Mouse (Mus musculus) megakaryocyte, embryonic 14.5 days (primary cell): ENCODE results near the gene Maml2. TPM values are rescaled to one million over a fixed set of nuclear protein-coding genes. Genes with fewer than 3 reads are reported as not detected.

Experiments used
- H3K27me3 ChIP-seq: replicated peaks from 2 replicates; pipeline ENCODE3; 2012; ENCODE audit warnings: inconsistent platforms
- H3K36me3 ChIP-seq: replicated peaks from 2 replicates; pipeline ENCODE3; 2012; ENCODE audit warnings: low read length, inconsistent platforms, mixed read lengths
- H3K4me1 ChIP-seq: 2 replicates; pipeline ENCODE4 v1.6.1; 2012; ENCODE audit warnings: inconsistent platforms
- H3K4me3 ChIP-seq: replicated peaks from 2 replicates; pipeline ENCODE3; 2012; ENCODE audit warnings: moderate library complexity, mild to moderate bottlenecking, inconsistent platforms
- H3K9me3 ChIP-seq: 2 replicates; pipeline ENCODE4 v1.6.1; 2012; ENCODE audit warnings: inconsistent platforms
- FLI1 ChIP-seq: IDR thresholded peaks from 2 replicates; pipeline ENCODE4 v1.6.1; 2012; ENCODE audit warnings: low read length, inconsistent platforms, mixed read lengths
- GATA1 ChIP-seq: IDR thresholded peaks from 3 replicates; pipeline ENCODE4 v1.6.1; 2012; ENCODE audit warnings: mixed read lengths, low read length, inconsistent platforms, borderline replicate concordance
- polyA plus RNA-seq: library from polyadenylated mRNA; stranded (reverse); fragments of >175 nt; gene quantifications from 2 replicates; pipeline ENCODE4 v1.2.3, GENCODE M21; 2012; ENCODE audit warnings: low replicate concordance; ENCODE audit not compliant: insufficient read depth

The Maml2 gene
- polyA plus RNA-seq, 1 experiment = 0.09 TPM

GRCm38 (mm10) chr9:13716316-13717099 is 418.8 kb downstream of the Maml2 start:
- TF ChIP-seq FLI1 = no peak
- TF ChIP-seq GATA1 = no peak
- Histone ChIP-seq H3K4me3 (peak overlapping the region; percentile 85), H3K36me3 (no peaks in the 10 kb centered on the region), H3K27me3 (peaks cover 2% of the 10 kb centered on the region), H3K4me1 (peaks cover 14% of the 10 kb centered on the region), H3K9me3 (no peaks in the 10 kb centered on the region)

- peak within 1 kb of the TSS; percentile 98 for H3K4me3 ChIP-seq
- peaks cover 5% of the 10 kb centered on the region for H3K36me3 ChIP-seq
- H3K9me3 ChIP-seq = no peaks in the 10 kb centered on the region
- TF ChIP-seq FLI1 = no peak
- no peak for TF ChIP-seq GATA1
- peaks cover 20% of the 10 kb centered on the region for H3K4me1 ChIP-seq
- no peaks in the 10 kb centered on the region for H3K27me3 ChIP-seq
Measured at GRCm38 (mm10) chr9:13748404-13748797, 450.6 kb downstream of the Maml2 start, which contains the start of gene Mtmr2. TSS of gene Mtmr2 (plus strand) at chr9:13748410.

GRCm38 (mm10) chr9:13748798-13749674 is 451.3 kb downstream of the Maml2 start:
- H3K4me3 ChIP-seq = peak overlapping the region; percentile 98
- peak; percentile 85; the same call in 1 of the 2 replicates for TF ChIP-seq FLI1
- no peak for TF ChIP-seq GATA1
- peaks cover 2% of the 10 kb centered on the region; the same call in 1 of the 2 replicates for H3K9me3 ChIP-seq

GRCm38 (mm10) chr9:13749675-13749998 is 451.9 kb downstream of the Maml2 start:
- Histone ChIP-seq H3K27me3 (no peaks in the 10 kb centered on the region), H3K4me3 (peak overlapping the region; percentile 98), H3K36me3 (peaks cover 9% of the 10 kb centered on the region), H3K4me1 (peaks cover 20% of the 10 kb centered on the region), H3K9me3 (peaks cover 3% of the 10 kb centered on the region; the same call in 1 of the 2 replicates)
- TF ChIP-seq GATA1 = no peak
- no peak for TF ChIP-seq FLI1

More at GRCm38 (mm10) chr9:13748798-13749674, 451.3 kb downstream of the Maml2 start:
- no peaks in the 10 kb centered on the region for H3K27me3 ChIP-seq
- H3K4me1 ChIP-seq = peaks cover 20% of the 10 kb centered on the region
- peaks cover 9% of the 10 kb centered on the region for H3K36me3 ChIP-seq

- H3K4me1 ChIP-seq = peaks cover 20% of the 10 kb centered on the region
- TF ChIP-seq GATA1 (no peak), FLI1 (no peak)
- H3K27me3 ChIP-seq = no peaks in the 10 kb centered on the region
- H3K36me3 ChIP-seq = peaks cover 6% of the 10 kb centered on the region
- no peak overlapping the region for H3K4me3 ChIP-seq
- H3K9me3 ChIP-seq = peaks cover 3% of the 10 kb centered on the region; the same call in 1 of the 2 replicates
Measured at GRCm38 (mm10) chr9:13752543-13752942, 454.8 kb downstream of the Maml2 start.

Other genes starting within 250 kb of the Maml2 start
- not detected in 2 replicates for gene Jrkl, start 52.1 kb upstream of the Maml2 start, polyA plus RNA-seq
- 0.70 and 0.71 TPM in 2 replicates for gene Ccdc82, start 51.0 kb upstream of the Maml2 start, polyA plus RNA-seq
- not detected in 2 replicates for gene Gm17571, start 148.8 kb downstream of the Maml2 start, polyA plus RNA-seq